Mouse (Mus musculus): ENCODE measurements around the gene Samd10.

- TF ChIP-seq CTCF (conservative IDR thresholded peaks at IDR 0.05; ENCODE audit: insufficient read depth, insufficient read length, low read depth, low read length) (no peak), POLR2A (IDR thresholded peaks at IDR 0.05; ENCODE audit: low read depth, low read length) (no peak)
These were observed 50.3 kb downstream of the Samd10 start for GRCm38 (mm10) chr2:181548682-181549081.
